Mouse (Mus musculus) heart, embryonic 11.5 days (tissue): ENCODE measurements at regions not wholly inside any gene's neighbourhood (a gene's known extent, or its start where the extent isn't known, plus 50 kb on each side); places are given as distances from the start of the nearest gene placed in this dataset.

Source experiments
- ATAC-seq: fragments of 200-750 bp; cut with Nextera tagmentation; replicated peaks from 2 replicates; pipeline ENCODE4 v1.8.0; 2017; ENCODE audit warnings: moderate library complexity; ENCODE audit not compliant: insufficient number of reproducible peaks, low FRiP score, low TSS enrichment
- H3K27ac ChIP-seq: fragments of 300-500 bp; sonication (generic); 2 replicates; pipeline ENCODE4 v1.5.1; 2014; ENCODE audit warnings: mild to moderate bottlenecking, low read depth, low read length
- H3K27me3 ChIP-seq: fragments of 300-500 bp; sonication (generic); 2 replicates; pipeline ENCODE4 v1.6.1; 2014; ENCODE audit warnings: mild to moderate bottlenecking, low read length, mixed read lengths; ENCODE audit not compliant: control insufficient read depth, insufficient read depth
- H3K36me3 ChIP-seq: fragments of 300-500 bp; sonication (generic); 2 replicates; pipeline ENCODE4 v1.6.1; 2014; ENCODE audit warnings: mild to moderate bottlenecking, low read length, moderate library complexity, mixed read lengths; ENCODE audit not compliant: control insufficient read depth, insufficient read depth
- H3K4me1 ChIP-seq: fragments of 300-500 bp; sonication (generic); 2 replicates; pipeline ENCODE4 v1.6.1; 2014; ENCODE audit warnings: low read length; ENCODE audit not compliant: control insufficient read depth, insufficient read depth
- H3K4me2 ChIP-seq: fragments of 300-500 bp; sonication (generic); 2 replicates; pipeline ENCODE4 v1.6.1; 2014; ENCODE audit warnings: mild to moderate bottlenecking, moderate library complexity
- H3K4me3 ChIP-seq: fragments of 300-500 bp; sonication (generic); 2 replicates; pipeline ENCODE4 v1.5.1; 2014; ENCODE audit warnings: low read depth, low read length
- H3K9ac ChIP-seq: fragments of 300-500 bp; sonication (generic); 2 replicates; pipeline ENCODE4 v1.6.1; 2014; ENCODE audit warnings: mild to moderate bottlenecking, low read depth, low read length, moderate library complexity
- H3K9me3 ChIP-seq: fragments of 300-500 bp; sonication (generic); replicated peaks from 2 replicates; pipeline ENCODE4 v1.6.1; 2016; ENCODE audit warnings: low read length; ENCODE audit not compliant: control insufficient read depth
- WGBS: fragments of 180-500 bp; shearing (Covaris S2); extraction: QIAGEN DNeasy Blood & Tissue Kit; methylation state at CpG from one replicate; pipeline ENCODE4 v1.1.7; 2014; ENCODE audit not compliant: insufficient replicate concordance; 5-methylcytosine and 5-hydroxymethylcytosine counted together

DNA sequence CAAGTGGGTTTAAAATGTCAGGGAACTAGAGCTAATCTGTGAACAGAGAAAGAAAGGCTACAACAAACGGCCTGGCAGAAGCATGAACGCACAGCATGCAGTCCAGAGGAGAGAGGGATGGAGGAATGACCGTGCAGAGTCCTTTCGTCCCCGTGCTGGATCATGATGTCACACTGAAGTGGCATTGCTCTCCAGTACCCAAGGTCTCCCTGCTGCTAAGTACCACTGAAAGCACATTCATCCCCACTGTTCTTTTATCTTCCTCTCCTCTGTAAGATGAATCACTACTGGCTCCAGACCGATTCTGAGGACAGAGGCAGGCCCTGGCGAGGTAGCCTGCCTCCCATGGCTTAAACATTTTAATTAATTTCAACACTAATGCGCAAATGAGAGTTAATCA is 89.7 kb downstream of the Gm12689 start:
- Histone ChIP-seq H3K36me3 (no peaks in the 10 kb centered on the region), H3K27ac (no peak overlapping the region), H3K27me3 (no peaks in the 10 kb centered on the region), H3K4me2 (no peak overlapping the region), H3K4me3 (no peak overlapping the region), H3K9ac (no peak overlapping the region), H3K4me1 (no peaks in the 10 kb centered on the region), H3K9me3 (no peaks in the 10 kb centered on the region)
- no peak for ATAC-seq
- WGBS: 21% methylated on average over 8 of the region's 8 CpGs

DNA sequence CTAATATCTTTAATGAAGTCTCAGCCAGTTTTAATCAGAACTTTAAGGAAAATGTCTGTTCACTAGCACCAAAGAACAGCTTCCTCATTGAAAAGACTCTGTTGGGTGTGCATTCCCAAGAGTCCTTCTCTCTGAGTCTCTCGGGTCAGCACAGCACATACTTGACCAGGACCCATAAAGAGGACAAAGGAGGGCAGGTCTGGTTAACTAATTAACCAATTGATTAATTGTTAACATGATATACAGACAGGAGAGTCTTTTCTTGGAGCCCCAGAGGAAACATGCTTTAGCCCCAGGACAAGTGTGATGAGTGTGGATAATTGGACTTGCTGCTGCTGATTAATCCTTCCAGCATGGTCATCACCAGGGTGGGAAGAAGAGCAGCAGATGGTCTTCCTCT is 93.7 kb downstream of the Gm12689 start:
- H3K4me1 ChIP-seq: no peaks in the 10 kb centered on the region
- no peak overlapping the region for H3K9ac ChIP-seq
- no peaks in the 10 kb centered on the region for H3K27me3 ChIP-seq
- 91% methylated on average over 1 of the region's 1 CpGs for WGBS
- H3K9me3 ChIP-seq: no peaks in the 10 kb centered on the region
- H3K27ac ChIP-seq: no peak overlapping the region
- no peak overlapping the region for H3K4me3 ChIP-seq
- H3K36me3 ChIP-seq: no peaks in the 10 kb centered on the region
- no peak for ATAC-seq
- H3K4me2 ChIP-seq: no peak overlapping the region

DNA sequence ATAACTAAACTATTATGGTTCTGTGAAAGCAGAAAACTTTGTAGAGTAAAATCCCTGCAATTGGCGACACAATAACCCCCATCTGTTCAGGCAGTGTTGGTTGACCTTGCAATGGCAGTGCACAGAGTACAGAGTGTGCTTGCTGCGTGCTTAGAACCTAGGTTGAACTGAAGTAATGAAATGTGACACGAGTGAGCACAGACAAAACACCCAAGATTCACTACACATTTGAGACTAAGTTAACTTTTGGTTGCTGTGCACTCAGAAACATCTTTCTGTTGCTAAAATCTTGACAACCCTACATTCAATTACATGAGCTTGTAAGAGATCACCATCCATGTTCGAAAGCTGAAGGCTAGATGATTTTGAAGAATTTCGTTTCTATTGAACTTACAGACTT is 97.3 kb downstream of the Gm12689 start:
- WGBS: 80% methylated on average over 5 of the region's 5 CpGs

DNA sequence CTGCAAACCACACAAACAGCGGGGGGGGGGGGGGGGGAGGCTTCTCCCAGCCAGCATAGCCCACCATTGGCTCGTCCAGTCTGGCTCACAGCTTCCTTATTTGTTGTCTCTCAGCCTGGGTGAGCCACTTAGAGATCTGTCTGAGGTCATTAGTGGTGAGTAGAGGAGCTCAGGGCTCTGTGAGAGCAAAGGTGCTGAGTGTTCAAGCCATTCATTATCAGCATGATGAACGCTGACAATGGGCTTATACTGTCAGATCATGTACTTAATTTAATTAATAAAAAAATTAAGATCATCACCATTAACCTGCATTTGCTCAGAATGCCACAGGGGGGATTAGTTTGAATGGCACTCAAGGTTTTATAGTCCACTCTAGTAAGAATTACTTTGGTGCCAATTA is 98.5 kb downstream of the Gm12689 start:
- Histone ChIP-seq H3K9me3 (no peaks in the 10 kb centered on the region), H3K9ac (no peak overlapping the region), H3K27me3 (no peaks in the 10 kb centered on the region), H3K27ac (no peak overlapping the region), H3K4me1 (no peaks in the 10 kb centered on the region), H3K4me3 (no peak overlapping the region), H3K36me3 (no peaks in the 10 kb centered on the region), H3K4me2 (no peak overlapping the region)
- 48% methylated on average over 3 of the region's 3 CpGs for WGBS
- no peak for ATAC-seq

More for the DNA sequence above, 97.3 kb downstream of the Gm12689 start:
- Histone ChIP-seq H3K4me1 (no peaks in the 10 kb centered on the region), H3K27me3 (no peaks in the 10 kb centered on the region), H3K9ac (no peak overlapping the region), H3K36me3 (no peaks in the 10 kb centered on the region), H3K9me3 (no peaks in the 10 kb centered on the region), H3K4me3 (no peak overlapping the region), H3K4me2 (no peak overlapping the region), H3K27ac (no peak overlapping the region)
- ATAC-seq: no peak

DNA sequence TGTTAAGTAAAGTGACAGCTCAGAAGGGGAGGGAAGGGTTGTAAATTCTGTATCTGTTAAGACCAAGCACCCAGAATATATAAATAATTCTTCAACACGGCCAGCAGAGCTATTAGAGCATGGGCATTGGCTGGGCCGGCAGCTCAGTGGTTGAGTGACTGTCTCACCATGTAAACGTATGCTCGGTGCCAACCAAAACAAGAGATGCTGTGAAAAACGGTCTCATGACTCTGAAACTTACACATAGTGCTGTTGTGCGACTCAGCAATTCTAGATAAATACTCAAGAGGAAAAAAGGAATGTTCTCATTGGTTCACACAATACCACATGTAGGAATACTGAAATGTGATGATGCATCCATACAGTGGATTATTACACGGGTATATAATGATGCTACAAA is 111.8 kb downstream of the Gm12689 start:
- WGBS: 70% methylated on average over 7 of the region's 7 CpGs
- H3K4me2 ChIP-seq: no peak overlapping the region
- H3K4me3 ChIP-seq: no peak overlapping the region
- H3K9ac ChIP-seq: no peak overlapping the region
- H3K36me3 ChIP-seq: no peaks in the 10 kb centered on the region
- no peak overlapping the region for H3K27ac ChIP-seq
- peaks cover 6% of the 10 kb centered on the region; the same call in 1 of the 2 replicates for H3K27me3 ChIP-seq
- no peaks in the 10 kb centered on the region for H3K9me3 ChIP-seq
- ATAC-seq: no peak
- no peaks in the 10 kb centered on the region for H3K4me1 ChIP-seq

DNA sequence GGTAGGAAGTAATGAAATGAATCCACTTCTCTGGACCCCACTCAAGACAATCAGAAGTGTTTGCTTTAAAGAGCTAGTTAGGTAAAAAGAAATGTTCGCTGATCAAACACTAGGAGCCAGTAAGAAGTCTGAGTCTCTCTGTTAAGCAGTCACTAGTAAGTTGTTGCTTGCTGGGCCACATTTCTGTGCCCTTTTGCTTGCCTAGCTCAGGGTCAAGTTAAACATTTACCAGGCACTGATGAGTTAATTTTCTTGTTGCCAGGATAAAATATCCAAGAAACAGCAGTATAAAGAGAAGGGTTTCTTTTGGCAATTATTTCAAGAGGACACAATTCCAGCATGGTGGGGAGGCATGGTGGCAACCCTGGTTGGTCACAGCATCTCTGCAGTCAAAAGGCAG is 127.7 kb downstream of the Gm12689 start:
- no peaks in the 10 kb centered on the region for H3K9me3 ChIP-seq
- no peak overlapping the region for H3K27ac ChIP-seq
- ATAC-seq: no peak
- no peak overlapping the region for H3K9ac ChIP-seq
- 72% methylated on average over 1 of the region's 1 CpGs for WGBS
- H3K4me3 ChIP-seq: no peak overlapping the region
- no peak overlapping the region for H3K4me2 ChIP-seq
- no peaks in the 10 kb centered on the region for H3K4me1 ChIP-seq
- H3K27me3 ChIP-seq: no peaks in the 10 kb centered on the region
- H3K36me3 ChIP-seq: no peaks in the 10 kb centered on the region

- H3K4me3 ChIP-seq: peak overlapping the region; percentile 18
- peak overlapping the region; percentile 61 for H3K4me2 ChIP-seq
- no peaks in the 10 kb centered on the region for H3K36me3 ChIP-seq
- no peak overlapping the region for H3K9ac ChIP-seq
- no peaks in the 10 kb centered on the region for H3K4me1 ChIP-seq
- no peak for ATAC-seq
- H3K27ac ChIP-seq: no peak overlapping the region
- 27% methylated on average over 28 of the region's 28 CpGs for WGBS
- H3K27me3 ChIP-seq: no peaks in the 10 kb centered on the region
- H3K9me3 ChIP-seq: no peaks in the 10 kb centered on the region
Observed at GRCm38 (mm10) chr4:99445077-99445754, 149.5 kb downstream of the Gm12689 start.

- H3K9me3 ChIP-seq: no peaks in the 10 kb centered on the region
- peak overlapping the region; percentile 61 for H3K4me2 ChIP-seq
- whole genome bisulfite sequencing: 60% methylated on average over 9 of the region's 9 CpGs
- no peak overlapping the region for H3K9ac ChIP-seq
- no peaks in the 10 kb centered on the region for H3K4me1 ChIP-seq
- H3K27ac ChIP-seq: no peak overlapping the region
- H3K36me3 ChIP-seq: no peaks in the 10 kb centered on the region
- no peaks in the 10 kb centered on the region for H3K27me3 ChIP-seq
- ATAC-seq: no peak
- peak overlapping the region; percentile 18; the same call in 1 of the 2 replicates for H3K4me3 ChIP-seq
Observed at GRCm38 (mm10) chr4:99445755-99446128, 150.0 kb downstream of the Gm12689 start.

DNA sequence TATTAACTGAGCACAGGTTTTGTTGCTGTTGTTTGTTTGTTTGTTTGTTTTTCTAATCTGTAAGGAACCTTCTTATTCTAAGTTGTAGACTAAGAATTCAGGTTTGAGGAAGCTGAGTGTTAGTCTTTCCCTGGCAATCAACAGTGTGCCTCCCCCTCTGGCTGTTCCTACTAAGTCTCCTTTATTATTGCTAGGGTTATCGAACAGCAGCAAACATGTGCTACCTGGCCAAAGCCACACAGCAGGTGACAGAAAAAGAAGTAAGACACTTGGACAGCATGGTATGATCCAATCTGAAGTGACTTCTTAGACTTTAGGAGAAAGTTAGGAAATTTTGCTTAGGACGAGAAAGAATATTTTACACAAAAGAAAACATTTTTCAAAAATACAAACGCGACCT is 163.3 kb downstream of the Gm12689 start:
- H3K4me2 ChIP-seq: no peak overlapping the region
- WGBS: 76% methylated on average over 4 of the region's 4 CpGs
- no peaks in the 10 kb centered on the region for H3K9me3 ChIP-seq
- no peaks in the 10 kb centered on the region for H3K36me3 ChIP-seq
- no peaks in the 10 kb centered on the region for H3K27me3 ChIP-seq
- no peak overlapping the region for H3K4me3 ChIP-seq
- H3K9ac ChIP-seq: no peak overlapping the region
- no peak overlapping the region for H3K27ac ChIP-seq
- ATAC-seq: no peak
- no peaks in the 10 kb centered on the region for H3K4me1 ChIP-seq
